Mouse (Mus musculus): ENCODE measurements at regions not wholly inside any gene's neighbourhood (a gene's known extent, or its start where the extent isn't known, plus 50 kb on each side); places are given as distances from the start of the nearest gene placed in this dataset.

DNA sequence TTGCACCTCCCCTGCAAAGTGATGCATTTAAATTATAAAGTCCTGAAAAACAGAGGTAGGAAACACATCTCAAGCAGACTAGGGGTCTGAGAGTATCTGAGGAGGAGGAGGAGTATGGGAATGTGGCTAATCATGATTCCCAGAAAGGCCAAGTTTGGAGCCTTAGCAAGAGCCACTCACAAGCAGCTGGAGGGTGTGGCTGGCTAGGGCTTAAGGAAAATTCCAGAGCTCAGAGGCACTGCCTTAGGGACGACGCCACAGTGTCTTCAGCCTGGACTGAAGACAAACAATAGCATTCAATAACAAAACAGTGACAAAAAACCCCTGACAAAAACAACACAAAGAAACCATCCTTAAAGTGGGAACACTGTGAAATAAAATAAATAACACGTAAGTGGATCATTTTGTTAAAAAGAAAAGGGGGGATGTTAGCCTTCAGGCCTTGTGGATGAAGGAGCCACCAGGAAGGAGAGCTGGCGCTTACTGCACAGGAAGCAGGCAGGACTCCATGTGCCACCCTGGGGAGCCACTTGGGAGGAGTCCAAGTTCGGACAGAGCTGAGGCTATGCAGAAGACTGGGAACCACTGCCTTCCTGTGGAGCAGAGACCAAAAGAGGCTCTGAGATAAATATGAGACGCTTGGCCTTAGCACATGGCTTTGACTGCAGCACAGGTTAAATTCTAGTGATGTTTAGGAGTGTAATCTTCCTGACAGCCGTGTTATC is 56.6 kb upstream of the Serpine2 start:
- no peak for DNase-seq (ENCODE audit: low read depth, low spot score)

All from forelimb bud, embryonic 11.5 days (tissue).